Mouse (Mus musculus) hindbrain, embryonic 11.5 days (tissue): ENCODE results near the gene Lsm14b. TPM values are rescaled to one million over a fixed set of nuclear protein-coding genes. Genes with fewer than 3 reads are reported as not detected.

ENCODE experiments used
- ATAC-seq: fragments of 200-750 bp; cut with Nextera tagmentation; 2 replicates; pipeline ENCODE4 v1.8.0; 2017; ENCODE audit warnings: mild to moderate bottlenecking, moderate TSS enrichment, moderate library complexity; ENCODE audit not compliant: low FRiP score
- DNase-seq: peaks from one replicate; pipeline ENCODE4 v3.0.0-alpha.2; 2015; ENCODE audit warnings: low spot score
- H3K27ac ChIP-seq: fragments of 300-500 bp; sonication (generic); 2 replicates; pipeline ENCODE4 v1.5.1; 2014; ENCODE audit warnings: mild to moderate bottlenecking, low read depth, low read length
- H3K27me3 ChIP-seq: fragments of 300-500 bp; sonication (generic); 2 replicates; pipeline ENCODE4 v1.6.1; 2014; ENCODE audit warnings: mild to moderate bottlenecking, low read length, moderate library complexity, mixed read lengths; ENCODE audit not compliant: control insufficient read depth, insufficient read depth
- H3K36me3 ChIP-seq: fragments of 300-500 bp; sonication (generic); 2 replicates; pipeline ENCODE4 v1.6.1; 2014; ENCODE audit warnings: mild to moderate bottlenecking, low read length, moderate library complexity, mixed read lengths; ENCODE audit not compliant: control insufficient read depth, insufficient read depth
- H3K4me1 ChIP-seq: fragments of 300-500 bp; sonication (generic); replicated peaks from 2 replicates; pipeline ENCODE4 v1.6.1; 2014; ENCODE audit warnings: low read length, mixed read lengths; ENCODE audit not compliant: control insufficient read depth, insufficient read depth
- H3K4me2 ChIP-seq: fragments of 300-500 bp; sonication (generic); replicated peaks from 2 replicates; pipeline ENCODE4 v1.6.1; 2014; ENCODE audit warnings: mild to moderate bottlenecking, low read depth, low read length
- H3K4me3 ChIP-seq: fragments of 300-500 bp; sonication (generic); 2 replicates; pipeline ENCODE4 v1.5.1; 2014; ENCODE audit warnings: low read depth, low read length
- H3K9ac ChIP-seq: fragments of 300-500 bp; sonication (generic); 2 replicates; pipeline ENCODE4 v1.6.1; 2014; ENCODE audit warnings: low read depth, low read length
- H3K9me3 ChIP-seq: fragments of 300-500 bp; sonication (generic); 2 replicates; pipeline ENCODE4 v1.6.1; 2016; ENCODE audit warnings: low read length; ENCODE audit not compliant: control insufficient read depth
- WGBS: fragments of 180-500 bp; shearing (Covaris S2); extraction: QIAGEN DNeasy Blood & Tissue Kit; methylation state at CpG from one replicate; pipeline ENCODE4 v1.1.7; 2014; 5-methylcytosine and 5-hydroxymethylcytosine counted together
- polyA plus RNA-seq: library from polyadenylated mRNA; unstranded; fragments of >200 nt; fragmentation: Nextera tagmentation; extraction: Ambion mirVana; gene quantifications from 2 replicates; pipeline ENCODE4 v1.2.1, GENCODE M21; 2014

The Lsm14b gene
- polyA plus RNA-seq, 1 experiment from 2014 or later: 13.5 TPM

- no peaks in the 10 kb centered on the region for H3K27me3 ChIP-seq
- H3K4me3 ChIP-seq: peak overlapping the region; percentile 96
- ATAC-seq: peak; percentile 63
- DNase-seq: peak; percentile 75
- peak overlapping the region; percentile 96 for H3K9ac ChIP-seq
- under 1% methylated on average over 44 of the region's 66 CpGs for WGBS
- peaks cover 16% of the 10 kb centered on the region for H3K4me1 ChIP-seq
- peak overlapping the region; percentile 96 for H3K27ac ChIP-seq
- peaks cover 15% of the 10 kb centered on the region for H3K36me3 ChIP-seq
- peak overlapping the region; percentile 77 for H3K4me2 ChIP-seq
- no peaks in the 10 kb centered on the region for H3K9me3 ChIP-seq
Measured at GRCm38 (mm10) chr2:180041577-180042255, 16.9 kb downstream of the Lsm14b start.

DNA sequence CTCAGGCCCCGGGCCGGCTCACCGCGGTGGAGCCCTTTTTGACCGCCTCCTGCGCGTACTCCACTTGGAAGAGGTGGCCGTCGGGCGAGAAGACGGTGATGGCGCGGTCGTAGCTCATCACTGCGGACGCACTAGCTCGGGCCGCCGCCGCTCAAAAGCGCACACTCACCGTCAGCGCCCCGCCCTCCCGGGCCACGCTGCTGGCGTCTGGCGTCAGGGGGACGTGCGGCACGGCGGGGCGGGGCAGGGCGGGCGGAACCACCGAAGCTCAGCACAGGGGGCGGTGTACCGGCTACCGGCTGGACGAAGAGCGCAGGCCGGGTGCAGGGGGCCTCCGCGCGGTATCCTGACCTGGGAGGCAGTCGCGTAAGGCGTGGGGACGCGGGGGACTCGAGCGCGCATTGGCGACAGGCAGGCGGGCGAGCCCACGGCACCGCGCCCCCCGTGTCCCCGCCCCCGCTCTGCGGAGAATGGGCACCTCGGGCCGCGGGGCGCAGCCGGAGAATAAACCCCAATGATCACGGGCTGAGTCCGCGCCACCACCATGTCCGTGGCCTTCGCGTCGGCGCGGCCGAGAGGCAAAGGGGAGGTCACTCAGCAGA is 17.6 kb downstream of the Lsm14b start, which contains the start of the genes Psma7 and Ss18l1:
Psma7 (minus strand) TSS at position 178 of the 602 bp plus-strand sequence.
Ss18l1 (plus strand) TSS at position 254 of the 602 bp plus-strand sequence.
- Histone ChIP-seq H3K9ac (peak within 1 kb of the TSS; percentile 96), H3K36me3 (peaks cover 11% of the 10 kb centered on the region), H3K27ac (peak within 1 kb of the TSS; percentile 96), H3K4me2 (peak within 1 kb of the TSS; percentile 77), H3K4me3 (peak within 1 kb of the TSS; percentile 96), H3K9me3 (no peaks in the 10 kb centered on the region), H3K4me1 (peaks cover 16% of the 10 kb centered on the region), H3K27me3 (no peaks in the 10 kb centered on the region)
- peak; percentile 95 for DNase-seq
- WGBS: under 1% methylated on average over 57 of the region's 78 CpGs
- peak; percentile 95 for ATAC-seq

DNA sequence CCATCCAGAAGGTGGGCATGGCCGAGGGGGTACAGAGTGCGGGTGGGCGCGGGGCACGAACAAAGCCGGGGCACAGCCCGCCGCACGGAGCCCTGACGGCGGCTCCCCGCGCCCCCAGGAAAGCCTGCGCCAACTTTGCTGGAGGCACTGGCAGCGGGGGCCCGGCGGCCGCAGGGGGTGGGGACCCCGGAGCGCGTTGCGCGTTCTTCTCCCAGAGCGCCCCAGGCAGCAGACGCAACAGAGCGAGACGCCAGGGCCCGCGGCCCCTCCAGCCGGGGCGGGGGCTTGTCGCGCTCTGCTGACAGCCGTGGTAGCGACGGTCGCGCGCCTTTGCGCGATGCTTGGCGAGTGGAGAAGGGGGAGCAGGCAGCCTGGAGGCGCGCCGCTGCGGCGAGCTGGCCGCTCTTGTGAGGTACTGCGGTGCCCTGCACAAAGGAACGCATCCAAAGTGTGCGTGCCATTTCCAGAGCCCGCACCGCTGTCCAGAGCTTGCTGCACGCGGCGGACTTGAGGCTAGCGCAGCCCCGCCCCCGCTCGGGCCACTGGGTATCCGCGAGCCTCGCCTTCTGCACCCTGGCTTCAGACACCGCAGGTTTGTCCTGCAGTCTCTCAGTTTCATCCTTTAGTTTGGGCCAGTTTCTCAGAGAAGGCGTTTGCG is 18.2 kb downstream of the Lsm14b start:
- WGBS: under 1% methylated on average over 51 of the region's 66 CpGs
- DNase-seq (peak; percentile 83), ATAC-seq (peak; percentile 64)
- no peaks in the 10 kb centered on the region for H3K9me3 ChIP-seq
- peak overlapping the region; percentile 96 for H3K27ac ChIP-seq
- H3K36me3 ChIP-seq: peaks cover 9% of the 10 kb centered on the region
- peak overlapping the region; percentile 77 for H3K4me2 ChIP-seq
- peak overlapping the region; percentile 96 for H3K4me3 ChIP-seq
- no peaks in the 10 kb centered on the region for H3K27me3 ChIP-seq
- H3K9ac ChIP-seq: peak overlapping the region; percentile 96
- H3K4me1 ChIP-seq: peaks cover 16% of the 10 kb centered on the region

- Histone ChIP-seq H3K4me1 (peaks cover 16% of the 10 kb centered on the region), H3K4me2 (no peak overlapping the region), H3K9me3 (no peaks in the 10 kb centered on the region), H3K4me3 (no peak overlapping the region), H3K27me3 (no peaks in the 10 kb centered on the region), H3K36me3 (no peaks in the 10 kb centered on the region), H3K9ac (no peak overlapping the region), H3K27ac (no peak overlapping the region)
- 59% methylated on average over 4 of the region's 4 CpGs for WGBS
- peak; percentile 68 for DNase-seq
- ATAC-seq: no peak
Measured at GRCm38 (mm10) chr2:180045283-180045682, 20.5 kb downstream of the Lsm14b start.

- no peaks in the 10 kb centered on the region for H3K36me3 ChIP-seq
- no peaks in the 10 kb centered on the region for H3K27me3 ChIP-seq
- no peak for ATAC-seq
- H3K9me3 ChIP-seq: no peaks in the 10 kb centered on the region
- no peak overlapping the region for H3K4me2 ChIP-seq
- H3K4me1 ChIP-seq: peaks cover 12% of the 10 kb centered on the region
- no peak for DNase-seq
- 95% methylated on average over 3 of the region's 3 CpGs for WGBS
- no peak overlapping the region for H3K27ac ChIP-seq
- no peak overlapping the region for H3K9ac ChIP-seq
- H3K4me3 ChIP-seq: no peak overlapping the region
Measured at GRCm38 (mm10) chr2:180047580-180047979, 22.8 kb downstream of the Lsm14b start.

GRCm38 (mm10) chr2:180047980-180048635 is 23.3 kb downstream of the Lsm14b start:
- no peak for DNase-seq
- no peaks in the 10 kb centered on the region for H3K27me3 ChIP-seq
- ATAC-seq: no peak

GRCm38 (mm10) chr2:180050986-180051385 is 26.2 kb downstream of the Lsm14b start:
- Histone ChIP-seq H3K9me3 (no peaks in the 10 kb centered on the region), H3K4me1 (0 out of 2 replicates have a peak, but pooled peaks cover 2% of the 10 kb centered on the region), H3K9ac (no peak overlapping the region), H3K27ac (no peak overlapping the region), H3K4me2 (no peak overlapping the region), H3K36me3 (0 out of 2 replicates have a peak, but pooled peaks cover 5% of the 10 kb centered on the region), H3K27me3 (no peaks in the 10 kb centered on the region), H3K4me3 (no peak overlapping the region)
- DNase-seq: peak; percentile 87
- peak; percentile 31; the same call in 1 of the 2 replicates for ATAC-seq
- WGBS: 24% methylated on average over 5 of the region's 5 CpGs

More at GRCm38 (mm10) chr2:180047980-180048635, 23.3 kb downstream of the Lsm14b start:
- Histone ChIP-seq H3K9me3 (no peaks in the 10 kb centered on the region), H3K27ac (no peak overlapping the region), H3K9ac (no peak overlapping the region), H3K4me2 (no peak overlapping the region), H3K4me3 (no peak overlapping the region), H3K36me3 (no peaks in the 10 kb centered on the region), H3K4me1 (peaks cover 12% of the 10 kb centered on the region)
- 95% methylated on average over 18 of the region's 18 CpGs for WGBS

- DNase-seq (peak; percentile 38), ATAC-seq (peak; percentile 37; the same call in 1 of the 2 replicates)
- no peak overlapping the region for H3K4me2 ChIP-seq
- no peaks in the 10 kb centered on the region for H3K9me3 ChIP-seq
- H3K4me3 ChIP-seq: no peak overlapping the region
- 87% methylated on average over 14 of the region's 14 CpGs for WGBS
- H3K9ac ChIP-seq: no peak overlapping the region
- H3K27me3 ChIP-seq: no peaks in the 10 kb centered on the region
- 0 out of 2 replicates have a peak, but pooled peaks cover 2% of the 10 kb centered on the region for H3K4me1 ChIP-seq
- 0 out of 2 replicates have a peak, but pooled peaks cover 5% of the 10 kb centered on the region for H3K36me3 ChIP-seq
- no peak overlapping the region for H3K27ac ChIP-seq
Measured at GRCm38 (mm10) chr2:180051986-180052733, 27.4 kb downstream of the Lsm14b start.
